27 mouse cellular contexts compared by ENCODE assay signal in genomic region chr2:90194750-90195149, GRCm38 (mm10). TPM values are rescaled to one million over a fixed set of nuclear protein-coding genes. Genes with fewer than 3 reads are reported as not detected.
A peak's percentile ranks its signal among the peaks of the same experiment; 100 is the strongest.
DNase-seq lines count a peak whose midpoint lies in the region; ATAC-seq and TF ChIP-seq lines count a peak whose summit lies in the region.
"Not testable (repeated sequence)": the region's sequence is repeated elsewhere in the genome, so short reads cannot be mapped to it uniquely, and the experiment has no call there.
"Had no signal": no experiment of that assay in that cellular context is flagged by ENCODE, and none has a peak within 500 bp of the region (broad histone marks: within the 10 kb centered on the region; RNA-seq: fewer than 3 reads in every experiment).

No protein-coding gene starts in this region.

- not testable (repeated sequence) for H3K4me3 ChIP-seq in forebrain, embryonic 12.5 days (replicated peaks); hindbrain, postnatal 0 days (ENCODE audit: low read length); limb, embryonic 11.5 days (ENCODE audit: low read depth, low read length); midbrain, embryonic 11.5 days (ENCODE audit: low read depth, low read length); midbrain, postnatal 0 days (ENCODE audit: low read depth, low read length)

- not testable (repeated sequence) for H3K4me2 ChIP-seq in forebrain, embryonic 12.5 days; hindbrain, postnatal 0 days (ENCODE audit: low read depth, low read length); limb, embryonic 11.5 days (ENCODE audit: low read depth, severe bottlenecking); midbrain, embryonic 11.5 days; midbrain, postnatal 0 days (ENCODE audit: low read depth, low read length, poor library complexity, severe bottlenecking)

- ATAC-seq in activated CD4-positive, CD25-positive, alpha-beta regulatory T cell, adult 4 months = peak; percentile 49
- peak; percentile 14; the same call in 1 of the 2 replicates for ATAC-seq in forebrain, embryonic 12.5 days (ENCODE audit: low FRiP score)
- ATAC-seq in frontal cortex, adult (ENCODE audit: low TSS enrichment) = peak; percentile 72
- peak; percentile 61; the same call in 1 of the 2 replicates for ATAC-seq in hindbrain, postnatal 0 days
- peak; percentile 72; the same call in 1 of the 2 replicates for ATAC-seq in limb, embryonic 11.5 days (ENCODE audit: insufficient number of reproducible peaks, low FRiP score, low TSS enrichment, low read depth)
- ATAC-seq in midbrain, embryonic 11.5 days (ENCODE audit: low FRiP score) = peak; percentile 69; the same call in 1 of the 2 replicates
- ATAC-seq in midbrain, postnatal 0 days (ENCODE audit: low FRiP score) = peak; percentile 56; the same call in 1 of the 2 replicates
- ATAC-seq in neutrophil, adult 5-6 weeks (ENCODE audit: extremely low read depth, insufficient number of reproducible peaks, low FRiP score, poor library complexity, severe bottlenecking) = peak; percentile 36; the same call in 1 of the 2 replicates

- not testable (repeated sequence) for DNase-seq in hindbrain, postnatal 0 days (ENCODE audit: low spot score); limb, embryonic 11.5 days (ENCODE audit: low spot score); midbrain, embryonic 11.5 days (ENCODE audit: low spot score, missing footprints); midbrain, postnatal 0 days (ENCODE audit: low spot score)

- H3K9ac ChIP-seq in forebrain, embryonic 12.5 days; hindbrain, postnatal 0 days (replicated peaks; ENCODE audit: low read length); limb, embryonic 11.5 days (ENCODE audit: low read length); midbrain, embryonic 11.5 days (ENCODE audit: low read length); midbrain, postnatal 0 days (replicated peaks; ENCODE audit: low read length, poor library complexity, severe bottlenecking): not testable (repeated sequence)

- not testable (repeated sequence) for H3K4me1 ChIP-seq in forebrain, embryonic 12.5 days; hindbrain, postnatal 0 days (ENCODE audit: insufficient read depth, low read length); limb, embryonic 11.5 days (ENCODE audit: control insufficient read depth, insufficient read depth, low read length); midbrain, embryonic 11.5 days (ENCODE audit: control insufficient read depth, insufficient read depth, low read length); midbrain, postnatal 0 days (ENCODE audit: insufficient read depth, low read length)

- not testable (repeated sequence) for H3K27ac ChIP-seq in forebrain, embryonic 12.5 days; hindbrain, postnatal 0 days; limb, embryonic 11.5 days (replicated peaks; ENCODE audit: low read depth, low read length); midbrain, embryonic 11.5 days (ENCODE audit: low read depth, low read length); midbrain, postnatal 0 days (ENCODE audit: low read depth, low read length)

- not testable (repeated sequence) for H3K36me3 ChIP-seq in forebrain, embryonic 12.5 days (replicated peaks); hindbrain, postnatal 0 days (ENCODE audit: insufficient read depth, low read length); limb, embryonic 11.5 days (ENCODE audit: control insufficient read depth, insufficient read depth, low read length); midbrain, embryonic 11.5 days (ENCODE audit: control insufficient read depth, insufficient read depth, low read length); midbrain, postnatal 0 days (ENCODE audit: insufficient read depth, low read length)

- no CpG with 5 or more reads among the region's 3 CpGs for WGBS in forebrain, embryonic 12.5 days
- no CpG with 5 or more reads among the region's 3 CpGs for WGBS in hindbrain, postnatal 0 days
- WGBS in limb, embryonic 11.5 days = no CpG with 5 or more reads among the region's 3 CpGs
- no CpG with 5 or more reads among the region's 3 CpGs for WGBS in midbrain, embryonic 11.5 days
- WGBS in midbrain, postnatal 0 days = no CpG with 5 or more reads among the region's 3 CpGs

- not testable (repeated sequence) for TF ChIP-seq CTCF in hindbrain, postnatal 0 days (IDR thresholded peaks at IDR 0.05; ENCODE audit: low read depth); midbrain, postnatal 0 days (IDR thresholded peaks at IDR 0.05)

- not testable (repeated sequence) for H3K9me3 ChIP-seq in forebrain, embryonic 12.5 days; hindbrain, postnatal 0 days (ENCODE audit: low read length); limb, embryonic 11.5 days (ENCODE audit: control insufficient read depth, low read length); midbrain, embryonic 11.5 days (ENCODE audit: control insufficient read depth, low read length); midbrain, postnatal 0 days (ENCODE audit: low read length)

- not testable (repeated sequence) for H3K27me3 ChIP-seq in forebrain, embryonic 12.5 days; hindbrain, postnatal 0 days (ENCODE audit: insufficient read depth, low read length); limb, embryonic 11.5 days (ENCODE audit: control insufficient read depth, insufficient read depth, low read length); midbrain, embryonic 11.5 days (ENCODE audit: control insufficient read depth, insufficient read depth, low read length); midbrain, postnatal 0 days (ENCODE audit: insufficient read depth, low read length)

RNA-seq across cellular contexts. Expression of gene Olfr1506, which starts 29.5 kb away (rescaled TPM):
- polyA plus RNA-seq in activated CD4-positive, CD25-positive, alpha-beta regulatory T cell, adult 4 months (2017; shearing (Covaris generic)) = not detected
- polyA plus RNA-seq in forebrain, embryonic 12.5 days (2016; fragmentation: Nextera tagmentation; extraction: Ambion mirVana) = not detected in 2 replicates
- total RNA-seq in hindbrain, postnatal 0 days (2014; rRNA removed) = not detected in 2 replicates
- not detected in 2 replicates for polyA plus RNA-seq in hindbrain, postnatal 0 days (2015; fragmentation: Nextera tagmentation; extraction: Ambion mirVana)
- not detected in 2 replicates for polyA plus RNA-seq in limb, embryonic 11.5 days (2014; fragmentation: Nextera tagmentation; extraction: Ambion mirVana)
- not detected in 2 replicates for polyA plus RNA-seq in midbrain, embryonic 11.5 days (2014; fragmentation: Nextera tagmentation; extraction: Ambion mirVana)
- total RNA-seq in midbrain, postnatal 0 days (2014; rRNA removed) = not detected in 2 replicates
- not detected in 2 replicates for polyA plus RNA-seq in midbrain, postnatal 0 days (2015; fragmentation: Nextera tagmentation; extraction: Ambion mirVana)
- not detected in 2 replicates for total RNA-seq in neutrophil, adult 5-6 weeks (2017)
- total RNA-seq: adrenal gland, adult 2 months; gastrocnemius, adult 2 months; heart, postnatal 36 days; layer of hippocampus, adult 18-20 months had no signal
- polyA plus RNA-seq: adrenal gland, adult 2 months; CD4-positive, CD25-positive, alpha-beta regulatory T cell, adult 4 months; cortical plate, adult 2 months; embryonic facial prominence, embryonic 10.5 days; frontal cortex, adult 2 months; heart, embryonic 15.5 days; liver, embryonic 15.5 days; lung, embryonic 16.5 days; macrophage; neural tube, embryonic 12.5 days; stomach, embryonic 15.5 days had no signal

RNA-seq across cellular contexts. Expression of gene Olfr1270, which starts 41.9 kb away (rescaled TPM):
- not detected for polyA plus RNA-seq in activated CD4-positive, CD25-positive, alpha-beta regulatory T cell, adult 4 months (2017; shearing (Covaris generic))
- polyA plus RNA-seq in forebrain, embryonic 12.5 days (2016; fragmentation: Nextera tagmentation; extraction: Ambion mirVana) = not detected in 2 replicates
- total RNA-seq in hindbrain, postnatal 0 days (2014; rRNA removed) = not detected in 2 replicates
- polyA plus RNA-seq in hindbrain, postnatal 0 days (2015; fragmentation: Nextera tagmentation; extraction: Ambion mirVana) = not detected in 2 replicates
- polyA plus RNA-seq in limb, embryonic 11.5 days (2014; fragmentation: Nextera tagmentation; extraction: Ambion mirVana) = not detected in 2 replicates
- polyA plus RNA-seq in midbrain, embryonic 11.5 days (2014; fragmentation: Nextera tagmentation; extraction: Ambion mirVana) = not detected in 2 replicates
- total RNA-seq in midbrain, postnatal 0 days (2014; rRNA removed) = not detected in 2 replicates
- not detected in 2 replicates for polyA plus RNA-seq in midbrain, postnatal 0 days (2015; fragmentation: Nextera tagmentation; extraction: Ambion mirVana)
- total RNA-seq in neutrophil, adult 5-6 weeks (2017) = not detected in 2 replicates
- total RNA-seq: adrenal gland, adult 2 months; adrenal gland, postnatal 4 days; gastrocnemius, adult 2 months; gastrocnemius, postnatal 4 days; heart, postnatal 36 days; layer of hippocampus, adult 18-20 months; layer of hippocampus, postnatal 14 days; left cerebral cortex, adult 8-10 months; left cerebral cortex, postnatal 4 days had no signal
- polyA plus RNA-seq: adrenal gland, adult 2 months; CD4-positive, CD25-positive, alpha-beta regulatory T cell, adult 4 months; cortical plate, adult 2 months; embryonic facial prominence, embryonic 10.5 days; heart, embryonic 15.5 days; liver, embryonic 15.5 days; lung, embryonic 16.5 days; macrophage; neural tube, embryonic 12.5 days; stomach, embryonic 15.5 days had no signal

RNA-seq across cellular contexts. Expression of gene Olfr32, which starts 52.7 kb away (rescaled TPM):
- not detected for polyA plus RNA-seq in activated CD4-positive, CD25-positive, alpha-beta regulatory T cell, adult 4 months (2017; shearing (Covaris generic))
- polyA plus RNA-seq in forebrain, embryonic 12.5 days (2016; fragmentation: Nextera tagmentation; extraction: Ambion mirVana) = 0.10 TPM in 1 of 2 replicates, not detected in the other
- not detected in 2 replicates for total RNA-seq in hindbrain, postnatal 0 days (2014; rRNA removed)
- not detected in 2 replicates for polyA plus RNA-seq in hindbrain, postnatal 0 days (2015; fragmentation: Nextera tagmentation; extraction: Ambion mirVana)
- polyA plus RNA-seq in limb, embryonic 11.5 days (2014; fragmentation: Nextera tagmentation; extraction: Ambion mirVana) = not detected in 2 replicates
- polyA plus RNA-seq in midbrain, embryonic 11.5 days (2014; fragmentation: Nextera tagmentation; extraction: Ambion mirVana) = not detected in 2 replicates
- total RNA-seq in midbrain, postnatal 0 days (2014; rRNA removed) = not detected in 2 replicates
- polyA plus RNA-seq in midbrain, postnatal 0 days (2015; fragmentation: Nextera tagmentation; extraction: Ambion mirVana) = not detected in 2 replicates
- not detected in 2 replicates for total RNA-seq in neutrophil, adult 5-6 weeks (2017)
- total RNA-seq: adrenal gland, adult 2 months; adrenal gland, postnatal 4 days; gastrocnemius, adult 2 months; gastrocnemius, postnatal 4 days; heart, postnatal 36 days; layer of hippocampus, adult 18-20 months; layer of hippocampus, postnatal 14 days; left cerebral cortex, adult 8-10 months; left cerebral cortex, postnatal 4 days had no signal
- polyA plus RNA-seq: adrenal gland, adult 2 months; CD4-positive, CD25-positive, alpha-beta regulatory T cell, adult 4 months; cortical plate, adult 2 months; embryonic facial prominence, embryonic 10.5 days; heart, embryonic 15.5 days; liver, embryonic 15.5 days; lung, embryonic 16.5 days; macrophage; neural tube, embryonic 12.5 days; stomach, embryonic 15.5 days had no signal

Comparison
In these comparisons a context has a peak if more than half of its experiments do, and no peak if none do; other contexts are left out.
1. ATAC-seq: peak in every context shown above with its lines; median percentile 72 in frontal cortex, adult; 72 in limb, embryonic 11.5 days; 69 in midbrain, embryonic 11.5 days; 61 in hindbrain, postnatal 0 days; 56 in midbrain, postnatal 0 days; 49 in activated CD4-positive, CD25-positive, alpha-beta regulatory T cell, adult 4 months; 36 in neutrophil, adult 5-6 weeks; 14 in forebrain, embryonic 12.5 days.